ENCODE assay signal across 17 mouse cellular contexts in the genomic region with DNA sequence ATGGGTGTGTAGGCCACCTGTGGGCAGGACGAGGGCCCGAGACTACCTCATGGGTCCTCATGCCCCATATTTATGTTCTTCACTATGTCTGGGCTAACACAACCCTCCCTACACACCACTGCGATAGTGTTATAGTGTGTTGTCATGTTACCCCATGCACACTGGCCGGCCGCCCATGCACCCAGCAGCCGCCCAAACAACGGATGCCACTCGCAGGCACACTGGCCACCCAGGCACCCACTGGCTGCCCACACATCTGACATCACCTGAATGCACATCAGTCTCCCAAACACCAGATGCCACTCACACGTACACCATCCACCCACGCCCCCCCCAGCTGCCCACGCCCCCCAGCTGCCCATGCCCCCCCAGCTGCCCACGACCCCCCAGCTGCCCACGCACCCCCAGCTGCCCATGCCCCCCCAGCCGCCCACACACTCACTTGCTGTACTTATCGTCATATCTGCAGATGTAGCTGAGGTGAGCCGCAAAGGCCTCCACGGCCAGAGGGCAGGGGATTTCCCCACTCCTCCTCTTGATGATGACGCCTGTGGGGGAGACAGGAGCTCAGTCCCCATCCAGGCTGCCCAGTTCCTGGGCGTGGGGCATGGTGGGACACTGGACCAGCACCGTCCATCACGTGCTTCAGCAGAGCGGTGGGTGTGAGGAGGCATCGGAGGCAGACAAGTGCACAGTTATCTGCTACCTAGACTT.
DNase-seq lines count a peak whose midpoint lies in the region; ATAC-seq and TF ChIP-seq lines count a peak whose summit lies in the region.
"Had no signal": no experiment of that assay in that cellular context is flagged by ENCODE, and none has a peak within 500 bp of the region (broad histone marks: within the 10 kb centered on the region; RNA-seq: fewer than 3 reads in every experiment).

No protein-coding gene starts in this region.

- TF ChIP-seq POLR2A in CH12.LX (IDR thresholded peaks at IDR 0.05; ENCODE audit: low read depth, low read length) = no peak

- no peaks in the 10 kb centered on the region for H3K36me3 ChIP-seq in kidney, embryonic 14.5 days (ENCODE audit: control insufficient read depth, insufficient read depth, low read length)
- H3K36me3 ChIP-seq in kidney, embryonic 16.5 days (ENCODE audit: insufficient read depth, low read length) = no peaks in the 10 kb centered on the region
- peaks cover 12% of the 10 kb centered on the region; the same call in 1 of the 2 replicates for H3K36me3 ChIP-seq in midbrain, embryonic 16.5 days (ENCODE audit: control insufficient read depth, insufficient read depth, low read length)
- H3K36me3 ChIP-seq in midbrain, embryonic 13.5 days = peaks cover 14% of the 10 kb centered on the region
- peaks cover 0 to 7% of the 10 kb centered on the region in 2 experiments for H3K36me3 ChIP-seq in CH12.LX (replicated peaks in 1 of 2; ENCODE audit: control insufficient read depth in 1 of 2, insufficient read depth in 1 of 2, low read length in 1 of 2)
- H3K36me3 ChIP-seq in forebrain, embryonic 14.5 days (ENCODE audit: control insufficient read depth, insufficient read depth, low read length) = peaks cover 4% of the 10 kb centered on the region; the same call in 1 of the 2 replicates
- H3K36me3 ChIP-seq: embryonic facial prominence, embryonic 10.5 days; heart, embryonic 10.5 days had no signal

- no peak overlapping the region for H3K4me2 ChIP-seq in kidney, embryonic 14.5 days (replicated peaks; ENCODE audit: low read depth, low read length)
- no peak overlapping the region for H3K4me2 ChIP-seq in kidney, embryonic 16.5 days (replicated peaks; ENCODE audit: low read depth, low read length)
- H3K4me2 ChIP-seq in midbrain, embryonic 16.5 days (ENCODE audit: low read length) = no peak overlapping the region
- no peak overlapping the region for H3K4me2 ChIP-seq in midbrain, embryonic 13.5 days (replicated peaks)
- peak overlapping the region; percentile 23; the same call in 1 of the 2 replicates for H3K4me2 ChIP-seq in CH12.LX (ENCODE audit: insufficient read depth, low read depth, poor library complexity, severe bottlenecking)
- H3K4me2 ChIP-seq in forebrain, embryonic 14.5 days (ENCODE audit: low read length) = no peak overlapping the region
- H3K4me2 ChIP-seq: forebrain, embryonic 13.5 days; hindbrain, embryonic 13.5 days had no signal

- no peak overlapping the region for H3K9ac ChIP-seq in kidney, embryonic 14.5 days (ENCODE audit: low read depth, low read length)
- H3K9ac ChIP-seq in kidney, embryonic 16.5 days (replicated peaks; ENCODE audit: low read length) = no peak overlapping the region
- H3K9ac ChIP-seq in midbrain, embryonic 16.5 days (ENCODE audit: low read depth, low read length) = no peak overlapping the region
- H3K9ac ChIP-seq in midbrain, embryonic 13.5 days (replicated peaks) = no peak overlapping the region
- no peak overlapping the region for H3K9ac ChIP-seq in CH12.LX (ENCODE audit: insufficient read depth, low read depth)
- no peak overlapping the region for H3K9ac ChIP-seq in forebrain, embryonic 14.5 days (ENCODE audit: low read length)
- H3K9ac ChIP-seq: forebrain, embryonic 13.5 days; hindbrain, embryonic 13.5 days had no signal

- no peak overlapping the region for H3K27ac ChIP-seq in kidney, embryonic 14.5 days (ENCODE audit: low read depth, low read length)
- no peak overlapping the region for H3K27ac ChIP-seq in kidney, embryonic 16.5 days (ENCODE audit: low read length)
- no peak overlapping the region for H3K27ac ChIP-seq in midbrain, embryonic 16.5 days (ENCODE audit: low read length)
- no peak overlapping the region for H3K27ac ChIP-seq in midbrain, embryonic 13.5 days
- no peak overlapping the region for H3K27ac ChIP-seq in CH12.LX (ENCODE audit: insufficient read depth, low read depth)
- no peak overlapping the region for H3K27ac ChIP-seq in forebrain, embryonic 14.5 days (ENCODE audit: low read depth, low read length)
- H3K27ac ChIP-seq: embryonic facial prominence, embryonic 10.5 days; forebrain, embryonic 13.5 days; gastrocnemius, adult 2 months; heart, embryonic 10.5 days; hindbrain, embryonic 13.5 days had no signal

- peak; percentile 65 for DNase-seq in CH12.LX (ENCODE audit: extremely low read depth)
- peak; percentile 56 to 74 for DNase-seq in natural killer cell, adult 2 months (ENCODE audit: low spot score in 2 of 2)
- no peak for DNase-seq in forebrain, embryonic 14.5 days (ENCODE audit: low spot score)
- no peak for DNase-seq in heart, adult 18-20 months
- DNase-seq: cerebellum, adult 11-12 months; cerebellum, postnatal 10 days; gastrocnemius, adult 2 months; gastrocnemius, postnatal 25 days; heart, postnatal 10 days had no signal

- WGBS in kidney, embryonic 14.5 days = 89% methylated on average over 23 of the region's 23 CpGs
- 84% methylated on average over 23 of the region's 23 CpGs for WGBS in kidney, embryonic 16.5 days
- 88% methylated on average over 20 of the region's 23 CpGs for WGBS in midbrain, embryonic 16.5 days
- 93% methylated on average over 23 of the region's 23 CpGs for WGBS in midbrain, embryonic 13.5 days
- WGBS in forebrain, embryonic 14.5 days = 92% methylated on average over 23 of the region's 23 CpGs

- no peak for TF ChIP-seq CTCF in CH12.LX (conservative IDR thresholded peaks at IDR 0.05 in 1 of 2, IDR thresholded peaks at IDR 0.05 in 1 of 2; ENCODE audit: low read depth in 2 of 2, low read length in 2 of 2)

- no peaks in the 10 kb centered on the region for H3K27me3 ChIP-seq in kidney, embryonic 14.5 days (ENCODE audit: control insufficient read depth, insufficient read depth, low read length)
- no peaks in the 10 kb centered on the region for H3K27me3 ChIP-seq in kidney, embryonic 16.5 days (ENCODE audit: insufficient read depth, low read length)
- no peaks in the 10 kb centered on the region for H3K27me3 ChIP-seq in midbrain, embryonic 16.5 days (ENCODE audit: control insufficient read depth, insufficient read depth, low read depth, low read length)
- H3K27me3 ChIP-seq in midbrain, embryonic 13.5 days = no peaks in the 10 kb centered on the region
- H3K27me3 ChIP-seq in CH12.LX (replicated peaks) = no peaks in the 10 kb centered on the region
- H3K27me3 ChIP-seq in forebrain, embryonic 14.5 days (replicated peaks; ENCODE audit: control insufficient read depth, insufficient read depth, low read length) = no peaks in the 10 kb centered on the region
- H3K27me3 ChIP-seq: forebrain, embryonic 13.5 days; hindbrain, embryonic 13.5 days had no signal

- no peak overlapping the region for H3K4me3 ChIP-seq in kidney, embryonic 14.5 days (ENCODE audit: low read length)
- H3K4me3 ChIP-seq in kidney, embryonic 16.5 days (ENCODE audit: low read length) = no peak overlapping the region
- no peak overlapping the region for H3K4me3 ChIP-seq in midbrain, embryonic 16.5 days (ENCODE audit: low read depth, low read length)
- H3K4me3 ChIP-seq in midbrain, embryonic 13.5 days (replicated peaks) = no peak overlapping the region
- H3K4me3 ChIP-seq in CH12.LX (replicated peaks in 1 of 3; ENCODE audit: low read depth in 2 of 3, low read length in 2 of 3, poor library complexity in 1 of 3) = peak overlapping the region in 2 of 3 experiments; percentile 8 to 33
- H3K4me3 ChIP-seq in forebrain, embryonic 14.5 days (ENCODE audit: low read depth, low read length) = no peak overlapping the region
- H3K4me3 ChIP-seq: embryonic facial prominence, embryonic 10.5 days; forebrain, embryonic 13.5 days; gastrocnemius, adult 2 months; heart, embryonic 10.5 days; hindbrain, embryonic 13.5 days had no signal

- H3K79me2 ChIP-seq in CH12.LX (replicated peaks; ENCODE audit: control insufficient read depth, extremely low read depth, insufficient read depth, poor library complexity, severe bottlenecking) = no peaks in the 10 kb centered on the region

- TF ChIP-seq EP300 in CH12.LX (IDR thresholded peaks at IDR 0.05; ENCODE audit: low read length) = no peak; the same call in 1 of the 2 replicates

- H3K4me1 ChIP-seq in kidney, embryonic 14.5 days (ENCODE audit: control insufficient read depth, insufficient read depth, low read length) = no peaks in the 10 kb centered on the region
- H3K4me1 ChIP-seq in kidney, embryonic 16.5 days (ENCODE audit: insufficient read depth, low read length) = no peaks in the 10 kb centered on the region
- H3K4me1 ChIP-seq in midbrain, embryonic 16.5 days (ENCODE audit: control insufficient read depth, insufficient read depth, low read length) = no peaks in the 10 kb centered on the region
- H3K4me1 ChIP-seq in midbrain, embryonic 13.5 days (replicated peaks) = 0 out of 2 replicates have a peak, but pooled peaks cover 4% of the 10 kb centered on the region
- peaks cover 35 to 68% of the 10 kb centered on the region in 2 experiments for H3K4me1 ChIP-seq in CH12.LX (ENCODE audit: control insufficient read depth in 1 of 2, insufficient read depth in 2 of 2)
- H3K4me1 ChIP-seq in forebrain, embryonic 14.5 days (ENCODE audit: control insufficient read depth, insufficient read depth, low read length) = no peaks in the 10 kb centered on the region
- H3K4me1 ChIP-seq: embryonic facial prominence, embryonic 10.5 days; forebrain, embryonic 13.5 days had no signal

- ATAC-seq in kidney, embryonic 14.5 days (ENCODE audit: low FRiP score, low TSS enrichment) = peak; percentile 9; the same call in 1 of the 2 replicates
- no peak for ATAC-seq in kidney, embryonic 16.5 days (ENCODE audit: low FRiP score, low TSS enrichment)
- ATAC-seq in midbrain, embryonic 16.5 days = peak; percentile 41; the same call in 1 of the 2 replicates
- no peak for ATAC-seq in midbrain, embryonic 13.5 days
- no peak for ATAC-seq in forebrain, embryonic 14.5 days
- ATAC-seq: forebrain, embryonic 13.5 days had no signal

- in situ Hi-C loops in CH12.LX (cut with MboI; ENCODE audit: low pct_ligation_motif_present, low pct_unique_long_range_greater_than_20kb, low sequenced_read_pairs) = no loop called here

- TF ChIP-seq RAD21 in CH12.LX (IDR thresholded peaks at IDR 0.05; ENCODE audit: low read depth, low read length) = no peak

- dilution Hi-C loops in CH12.LX (cut with MboI; ENCODE audit: extremely low pct_ligation_motif_present, extremely low pct_unique_long_range_greater_than_20kb, low sequenced_read_pairs) = no loop called here

- H3K9me3 ChIP-seq in kidney, embryonic 14.5 days (ENCODE audit: control insufficient read depth, low read length) = no peaks in the 10 kb centered on the region
- no peaks in the 10 kb centered on the region for H3K9me3 ChIP-seq in kidney, embryonic 16.5 days (ENCODE audit: low read length)
- H3K9me3 ChIP-seq in midbrain, embryonic 16.5 days (replicated peaks; ENCODE audit: control insufficient read depth, low read length, poor library complexity, severe bottlenecking) = no peaks in the 10 kb centered on the region
- H3K9me3 ChIP-seq in midbrain, embryonic 13.5 days = no peaks in the 10 kb centered on the region
- H3K9me3 ChIP-seq in CH12.LX (replicated peaks; ENCODE audit: low read length) = no peaks in the 10 kb centered on the region
- H3K9me3 ChIP-seq in forebrain, embryonic 14.5 days (replicated peaks; ENCODE audit: control insufficient read depth, low read length) = no peaks in the 10 kb centered on the region
- H3K9me3 ChIP-seq: embryonic facial prominence, embryonic 10.5 days; forebrain, embryonic 13.5 days; heart, embryonic 10.5 days; hindbrain, embryonic 13.5 days had no signal

TF ChIP-seq in CH12.LX, 34 proteins besides CTCF, POLR2A, EP300 and RAD21 (continues in another document):
- peak; percentile 57; the same call in 1 of the 2 replicates for TF ChIP-seq ETS1 (conservative IDR thresholded peaks at IDR 0.05; ENCODE audit: low read depth, low read length)

Comparison
In these comparisons a context has a peak if more than half of its experiments do, and no peak if none do; other contexts are left out.
1. ATAC-seq: peak in kidney, embryonic 14.5 days (single experiment) and midbrain, embryonic 16.5 days (single experiment); none in kidney, embryonic 16.5 days (single experiment), midbrain, embryonic 13.5 days (single experiment) and forebrain, embryonic 14.5 days (single experiment).
2. H3K4me3 ChIP-seq: peak in CH12.LX (2 of 3); none in kidney, embryonic 14.5 days (single experiment), kidney, embryonic 16.5 days (single experiment), midbrain, embryonic 16.5 days (single experiment), midbrain, embryonic 13.5 days (single experiment) and forebrain, embryonic 14.5 days (single experiment).
3. DNase-seq: peak in CH12.LX (single experiment) and natural killer cell, adult 2 months (2 of 2); none in forebrain, embryonic 14.5 days (single experiment) and heart, adult 18-20 months (0 of 2).